Mouse (Mus musculus) adipocyte (in vitro differentiated cells): ENCODE data around the gene Ildr1.

ENCODE experiments used
- DNase-seq: peaks from one replicate; pipeline ENCODE4 v3.0.0-alpha.2; 2016; ENCODE audit warnings: low spot score

Gene Ildr1

GRCm38 (mm10) chr16:36693818-36694413 lies at the start of gene Ildr1:
Ildr1 (plus strand) TSS chr16:36693978.
- no peak for DNase-seq

- no peak for DNase-seq
These were observed 48.7 kb upstream of the Ildr1 start for GRCm38 (mm10) chr16:36645124-36645523.

- DNase-seq = no peak
These were observed 44.5 kb upstream of the Ildr1 start for GRCm38 (mm10) chr16:36649304-36649703.

GRCm38 (mm10) chr16:36650511-36650910 lies 43.3 kb upstream of the Ildr1 start:
- no peak for DNase-seq

GRCm38 (mm10) chr16:36651174-36651766 lies 42.5 kb upstream of the Ildr1 start:
- DNase-seq = no peak

- no peak for DNase-seq
These were observed 38.6 kb upstream of the Ildr1 start for GRCm38 (mm10) chr16:36655199-36655598.

- peak; percentile 15 for DNase-seq
These were observed 37.9 kb upstream of the Ildr1 start for GRCm38 (mm10) chr16:36655910-36656309.

- DNase-seq = no peak
These were observed 32.4 kb upstream of the Ildr1 start for GRCm38 (mm10) chr16:36661330-36661729.

- no peak for DNase-seq
These were observed 30.3 kb upstream of the Ildr1 start for GRCm38 (mm10) chr16:36663484-36663883.

- DNase-seq = no peak
These were observed 28.0 kb upstream of the Ildr1 start, which contains the start of gene Cd86 for GRCm38 (mm10) chr16:36665782-36666181. Cd86 (minus strand) TSS chr16:36666081.

GRCm38 (mm10) chr16:36666448-36667017 lies 27.2 kb upstream of the Ildr1 start:
- no peak for DNase-seq

GRCm38 (mm10) chr16:36670590-36670989 lies 23.2 kb upstream of the Ildr1 start:
- DNase-seq = no peak

- no peak for DNase-seq
These were observed 20.6 kb upstream of the Ildr1 start for GRCm38 (mm10) chr16:36673196-36673595.

- no peak for DNase-seq
These were observed 19.1 kb upstream of the Ildr1 start for GRCm38 (mm10) chr16:36674457-36675204.

- DNase-seq = no peak
These were observed 18.5 kb upstream of the Ildr1 start for GRCm38 (mm10) chr16:36675304-36675703.

- DNase-seq = no peak
These were observed 17.9 kb upstream of the Ildr1 start for GRCm38 (mm10) chr16:36675902-36676301.

GRCm38 (mm10) chr16:36681829-36682228 lies 11.9 kb upstream of the Ildr1 start:
- DNase-seq = no peak

GRCm38 (mm10) chr16:36684325-36684918 lies 9.4 kb upstream of the Ildr1 start:
- no peak for DNase-seq

- no peak for DNase-seq
These were observed 5.7 kb upstream of the Ildr1 start for GRCm38 (mm10) chr16:36688076-36688475.

GRCm38 (mm10) chr16:36691484-36691883 lies 2.3 kb upstream of the Ildr1 start:
- DNase-seq = no peak

- no peak for DNase-seq
These were observed 1.1 kb downstream of the Ildr1 start for GRCm38 (mm10) chr16:36694798-36695290.

GRCm38 (mm10) chr16:36697331-36697730 lies 3.6 kb downstream of the Ildr1 start:
- DNase-seq = no peak
